Mouse (Mus musculus): ENCODE data around the gene Pou5f1.
"Not testable (repeated sequence)": the region's sequence is repeated elsewhere in the genome, so short reads cannot be mapped to it uniquely, and the experiment has no call there.

Gene Pou5f1

GRCm38 (mm10) chr17:35505776-35506175, at the start of gene Pou5f1:
TSS of gene Pou5f1 (plus strand) at chr17:35506018.
- no peak for DNase-seq (ENCODE audit: low spot score in 2 of 2)

GRCm38 (mm10) chr17:35458247-35458646, 47.6 kb upstream of the Pou5f1 start:
- DNase-seq (ENCODE audit: low spot score in 2 of 2): not testable (repeated sequence)

GRCm38 (mm10) chr17:35460513-35461341, 45.1 kb upstream of the Pou5f1 start:
- not testable (repeated sequence) for DNase-seq (ENCODE audit: low spot score in 2 of 2)

GRCm38 (mm10) chr17:35465651-35466050, 40.2 kb upstream of the Pou5f1 start:
- DNase-seq (ENCODE audit: low spot score in 2 of 2): peak in 1 of 2 experiments; percentile 20

- DNase-seq (ENCODE audit: low spot score in 2 of 2): not testable (repeated sequence)
Observed at GRCm38 (mm10) chr17:35468936-35469335, 36.9 kb upstream of the Pou5f1 start.

- no peak for DNase-seq (ENCODE audit: low spot score in 2 of 2)
Observed at GRCm38 (mm10) chr17:35469842-35470751, 35.7 kb upstream of the Pou5f1 start, which contains the start of gene H2-Q10. TSS of gene H2-Q10 (plus strand) at chr17:35470089.

- peak; percentile 43 to 64 for DNase-seq (ENCODE audit: low spot score in 2 of 2)
Observed at GRCm38 (mm10) chr17:35484066-35484465, 21.8 kb upstream of the Pou5f1 start.

- DNase-seq (ENCODE audit: low spot score in 2 of 2): no peak
Observed at GRCm38 (mm10) chr17:35485702-35486101, 20.1 kb upstream of the Pou5f1 start.

GRCm38 (mm10) chr17:35486726-35487125, 19.1 kb upstream of the Pou5f1 start:
- DNase-seq (ENCODE audit: low spot score in 2 of 2): no peak

GRCm38 (mm10) chr17:35488041-35488440, 17.8 kb upstream of the Pou5f1 start:
- DNase-seq (ENCODE audit: low spot score in 2 of 2): no peak

GRCm38 (mm10) chr17:35490320-35490719, 15.5 kb upstream of the Pou5f1 start:
- DNase-seq (ENCODE audit: low spot score in 2 of 2): no peak

- no peak for DNase-seq (ENCODE audit: low spot score in 2 of 2)
Observed at GRCm38 (mm10) chr17:35497124-35497523, 8.7 kb upstream of the Pou5f1 start.

- DNase-seq (ENCODE audit: low spot score in 2 of 2): no peak
Observed at GRCm38 (mm10) chr17:35502226-35502625, 3.6 kb upstream of the Pou5f1 start.

- no peak for DNase-seq (ENCODE audit: low spot score in 2 of 2)
Observed at GRCm38 (mm10) chr17:35502762-35503161, 3.1 kb upstream of the Pou5f1 start.

GRCm38 (mm10) chr17:35503849-35504248, 2.0 kb upstream of the Pou5f1 start:
- no peak for DNase-seq (ENCODE audit: low spot score in 2 of 2)

GRCm38 (mm10) chr17:35504628-35505481, 963 bp upstream of the Pou5f1 start:
- no peak for DNase-seq (ENCODE audit: low spot score in 2 of 2)

GRCm38 (mm10) chr17:35506881-35507280, 1.1 kb downstream of the Pou5f1 start:
- no peak for DNase-seq (ENCODE audit: low spot score in 2 of 2)

GRCm38 (mm10) chr17:35507556-35508260, 1.9 kb downstream of the Pou5f1 start:
- DNase-seq (ENCODE audit: low spot score in 2 of 2): no peak

- DNase-seq (ENCODE audit: low spot score in 2 of 2): not testable (repeated sequence)
Observed at GRCm38 (mm10) chr17:35508279-35508678, 2.5 kb downstream of the Pou5f1 start.

GRCm38 (mm10) chr17:35509284-35509683, 3.5 kb downstream of the Pou5f1 start:
- no peak for DNase-seq (ENCODE audit: low spot score in 2 of 2)
